Mouse (Mus musculus): ENCODE results near the gene C77080.

- TF ChIP-seq EP300 (IDR thresholded peaks at IDR 0.05; ENCODE audit: low read depth) (no peak), CTCF (IDR thresholded peaks at IDR 0.05; ENCODE audit: low read depth) (no peak)
Measured at GRCm38 (mm10) chr4:129293702-129294101, 32.5 kb upstream of the C77080 start.
